Mouse (Mus musculus) olfactory bulb, adult 2 months (tissue): ENCODE measurements around the gene Atraid.

ENCODE experiments used
- CTCF ChIP-seq: fragments of 200-500 bp; IDR thresholded peaks from 2 replicates; pipeline ENCODE4 v1.5.1; 2012; ENCODE audit warnings: low read depth, mild to moderate bottlenecking, low read length, moderate library complexity; ENCODE audit not compliant: insufficient read depth
- POLR2A ChIP-seq: fragments of 200-500 bp; IDR thresholded peaks from 2 replicates; pipeline ENCODE4 v1.6.1; 2012; ENCODE audit warnings: mild to moderate bottlenecking, low read depth, low read length, moderate library complexity; ENCODE audit not compliant: insufficient read depth

GRCm38 (mm10) chr5:31083949-31084348 is 35.8 kb downstream of the Atraid start:
- TF ChIP-seq CTCF (no peak), POLR2A (no peak)
